Mouse (Mus musculus): ENCODE data around the gene Phlda3. TPM values are rescaled to one million over a fixed set of nuclear protein-coding genes. Genes with fewer than 3 reads are reported as not detected.
A peak's percentile ranks its signal among the peaks of the same experiment; 100 is the strongest.

Phlda3 gene
- total RNA-seq (2021), result 100 to 1,000 TPM; 152 to 154 TPM
- long read RNA-seq, experiment 1, transcript Phlda3-201 (2 exons, 1,435 nt), result major isoform, 226 of 229 reads
- long read RNA-seq, experiment 1, partial matches to known transcripts, result 3 of 229 reads
- long read RNA-seq, experiment 1, other reads (novel, unspliced or antisense), result 0 of 229 reads
- long read RNA-seq, experiment 2, transcript Phlda3-201 (2 exons, 1,435 nt), result major isoform, 311 of 329 reads
- long read RNA-seq, experiment 2, partial matches to known transcripts, result 17 of 329 reads
- long read RNA-seq, experiment 2, other reads (novel, unspliced or antisense), result 1 of 329 reads

GRCm38 (mm10) chr1:135765645-135766591 lies at the start of gene Phlda3:
TSS of gene Phlda3 (plus strand) at chr1:135766119.
- DNase-seq (ENCODE audit: low spot score), result peak; percentile 85

- DNase-seq (ENCODE audit: low spot score), result peak; percentile 83
These were observed 46.4 kb upstream of the Phlda3 start for GRCm38 (mm10) chr1:135719486-135719885.

- no peak for DNase-seq (ENCODE audit: low spot score)
These were observed 45.9 kb upstream of the Phlda3 start, which contains the start of gene Csrp1 for GRCm38 (mm10) chr1:135719983-135720382. TSS of gene Csrp1 (plus strand) at chr1:135720061.

GRCm38 (mm10) chr1:135723016-135723415 lies 42.9 kb upstream of the Phlda3 start:
- no peak for DNase-seq (ENCODE audit: low spot score)

- DNase-seq (ENCODE audit: low spot score), result no peak
These were observed 41.8 kb upstream of the Phlda3 start for GRCm38 (mm10) chr1:135724134-135724533.

GRCm38 (mm10) chr1:135725324-135725723 lies 40.6 kb upstream of the Phlda3 start:
- DNase-seq (ENCODE audit: low spot score), result no peak

- DNase-seq (ENCODE audit: low spot score), result peak; percentile 40
These were observed 40.0 kb upstream of the Phlda3 start for GRCm38 (mm10) chr1:135725936-135726335.

- DNase-seq (ENCODE audit: low spot score), result peak; percentile 83
These were observed 37.1 kb upstream of the Phlda3 start for GRCm38 (mm10) chr1:135728631-135729366.

- DNase-seq (ENCODE audit: low spot score), result no peak
These were observed 36.6 kb upstream of the Phlda3 start for GRCm38 (mm10) chr1:135729367-135729713.

- DNase-seq (ENCODE audit: low spot score), result peak; percentile 42
These were observed 36.1 kb upstream of the Phlda3 start for GRCm38 (mm10) chr1:135729821-135730220.

- DNase-seq (ENCODE audit: low spot score), result no peak
These were observed 35.6 kb upstream of the Phlda3 start for GRCm38 (mm10) chr1:135730296-135730695.

GRCm38 (mm10) chr1:135731393-135731792 lies 34.5 kb upstream of the Phlda3 start:
- DNase-seq (ENCODE audit: low spot score), result no peak

- DNase-seq (ENCODE audit: low spot score), result no peak
These were observed 33.8 kb upstream of the Phlda3 start for GRCm38 (mm10) chr1:135731897-135732684.

- DNase-seq (ENCODE audit: low spot score), result peak; percentile 43
These were observed 31.5 kb upstream of the Phlda3 start for GRCm38 (mm10) chr1:135734225-135734937.

GRCm38 (mm10) chr1:135735460-135735859 lies 30.5 kb upstream of the Phlda3 start:
- no peak for DNase-seq (ENCODE audit: low spot score)

- no peak for DNase-seq (ENCODE audit: low spot score)
These were observed 20.9 kb upstream of the Phlda3 start for GRCm38 (mm10) chr1:135744987-135745386.

GRCm38 (mm10) chr1:135746248-135746647 lies 19.7 kb upstream of the Phlda3 start:
- DNase-seq (ENCODE audit: low spot score), result no peak

GRCm38 (mm10) chr1:135752737-135753348 lies 13.1 kb upstream of the Phlda3 start:
- DNase-seq (ENCODE audit: low spot score), result peak; percentile 95

- peak; percentile 87 for DNase-seq (ENCODE audit: low spot score)
These were observed 10.6 kb upstream of the Phlda3 start for GRCm38 (mm10) chr1:135755287-135755686.

- DNase-seq (ENCODE audit: low spot score), result no peak
These were observed 10.0 kb upstream of the Phlda3 start for GRCm38 (mm10) chr1:135755913-135756312.

Measured in gastrocnemius, adult 18-20 months (tissue).